Mouse (Mus musculus) brain, embryonic 14.5 days (tissue): ENCODE data around the gene Stat5b.

Source experiments
- CTCF ChIP-seq: fragments of 200-500 bp; IDR thresholded peaks from 2 replicates; pipeline ENCODE4 v1.5.1; 2012; ENCODE audit warnings: inconsistent platforms, mild to moderate bottlenecking, moderate library complexity, borderline replicate concordance; ENCODE audit not compliant: insufficient read depth, insufficient read length; ENCODE audit errors: extremely low read depth
- POLR2A ChIP-seq: fragments of 200-500 bp; IDR thresholded peaks from 2 replicates; pipeline ENCODE4 v1.6.1; 2012; ENCODE audit warnings: mild to moderate bottlenecking, inconsistent platforms, borderline replicate concordance; ENCODE audit not compliant: poor library complexity, insufficient read depth, insufficient read length, severe bottlenecking; ENCODE audit errors: extremely low read depth

- TF ChIP-seq POLR2A (no peak), CTCF (no peak)
Measured at GRCm38 (mm10) chr11:100757566-100757965, 93.0 kb downstream of the Stat5b start.
